Mouse (Mus musculus) T-cell, adult 2 months (primary cell): ENCODE measurements around the gene Klrb1f.
"Not testable (repeated sequence)": the region's sequence is repeated elsewhere in the genome, so short reads cannot be mapped to it uniquely, and the experiment has no call there.

Experiments used
- DNase-seq: peaks from one replicate; pipeline ENCODE4 v3.0.0; 2022; ENCODE audit warnings: low spot score

Gene Klrb1f

GRCm38 (mm10) chr6:129048857-129049473, 3.3 kb downstream of the Klrb1f start:
- peak; percentile 37 for DNase-seq

- no peak for DNase-seq
These were observed 4.0 kb downstream of the Klrb1f start for GRCm38 (mm10) chr6:129049596-129050251.

- DNase-seq = no peak
These were observed 5.4 kb downstream of the Klrb1f start for GRCm38 (mm10) chr6:129051086-129051485.

GRCm38 (mm10) chr6:129051731-129052130, 6.0 kb downstream of the Klrb1f start:
- no peak for DNase-seq

GRCm38 (mm10) chr6:129056237-129056636, 10.5 kb downstream of the Klrb1f start:
- DNase-seq = no peak

GRCm38 (mm10) chr6:129058013-129058412, 12.3 kb downstream of the Klrb1f start:
- DNase-seq = no peak

- DNase-seq = no peak
These were observed 19.7 kb downstream of the Klrb1f start for GRCm38 (mm10) chr6:129065407-129065806.

GRCm38 (mm10) chr6:129065857-129066256, 20.2 kb downstream of the Klrb1f start:
- no peak for DNase-seq

GRCm38 (mm10) chr6:129066530-129066929, 20.8 kb downstream of the Klrb1f start:
- DNase-seq = no peak

- DNase-seq = peak; percentile 79
These were observed 21.3 kb downstream of the Klrb1f start for GRCm38 (mm10) chr6:129066986-129067385.

GRCm38 (mm10) chr6:129085098-129085497, 39.4 kb downstream of the Klrb1f start:
- no peak for DNase-seq

GRCm38 (mm10) chr6:129086031-129086430, 40.3 kb downstream of the Klrb1f start:
- not testable (repeated sequence) for DNase-seq

GRCm38 (mm10) chr6:129088161-129088560, 42.5 kb downstream of the Klrb1f start:
- DNase-seq = peak; percentile 41

- not testable (repeated sequence) for DNase-seq
These were observed 42.9 kb downstream of the Klrb1f start for GRCm38 (mm10) chr6:129088596-129088995.

- peak; percentile 38 for DNase-seq
These were observed 49.5 kb downstream of the Klrb1f start for GRCm38 (mm10) chr6:129095166-129095565.

- DNase-seq = no peak
These were observed 52.2 kb downstream of the Klrb1f start for GRCm38 (mm10) chr6:129097929-129098328.

GRCm38 (mm10) chr6:129100794-129101193, 55.1 kb downstream of the Klrb1f start, which contains the start of gene Clec2e:
Clec2e (minus strand) TSS chr6:129100913.
- not testable (repeated sequence) for DNase-seq

GRCm38 (mm10) chr6:129101604-129102003, 55.9 kb downstream of the Klrb1f start:
- DNase-seq = no peak

- DNase-seq = no peak
These were observed 57.3 kb downstream of the Klrb1f start for GRCm38 (mm10) chr6:129102858-129103555.
